Mouse (Mus musculus) embryonic facial prominence, embryonic 15.5 days (tissue): ENCODE results near the gene Syne3. TPM values are rescaled to one million over a fixed set of nuclear protein-coding genes. Genes with fewer than 3 reads are reported as not detected.

Source experiments
- ATAC-seq: fragments of 200-750 bp; cut with Nextera tagmentation; 2 replicates; pipeline ENCODE4 v1.8.0; 2017; ENCODE audit warnings: low read depth, moderate TSS enrichment; ENCODE audit not compliant: insufficient number of reproducible peaks, low FRiP score, low TSS enrichment
- H3K27ac ChIP-seq: fragments of 300-500 bp; sonication (generic); replicated peaks from 2 replicates; pipeline ENCODE4 v1.5.1; 2015; ENCODE audit warnings: mild to moderate bottlenecking, inconsistent platforms
- H3K27me3 ChIP-seq: fragments of 300-500 bp; sonication (generic); 2 replicates; pipeline ENCODE4 v1.6.1; 2015; ENCODE audit warnings: inconsistent platforms
- H3K36me3 ChIP-seq: fragments of 300-500 bp; sonication (generic); 2 replicates; pipeline ENCODE4 v1.6.1; 2015; ENCODE audit warnings: mild to moderate bottlenecking, inconsistent platforms
- H3K4me1 ChIP-seq: fragments of 300-500 bp; sonication (generic); 2 replicates; pipeline ENCODE4 v1.6.1; 2015; ENCODE audit warnings: inconsistent platforms
- H3K4me2 ChIP-seq: fragments of 300-500 bp; sonication (generic); replicated peaks from 2 replicates; pipeline ENCODE4 v1.6.1; 2015; ENCODE audit warnings: mild to moderate bottlenecking, inconsistent platforms
- H3K4me3 ChIP-seq: fragments of 300-500 bp; sonication (generic); replicated peaks from 2 replicates; pipeline ENCODE4 v1.5.1; 2015; ENCODE audit warnings: mild to moderate bottlenecking, inconsistent platforms
- H3K9ac ChIP-seq: fragments of 300-500 bp; sonication (generic); 2 replicates; pipeline ENCODE4 v1.6.1; 2015; ENCODE audit warnings: inconsistent platforms
- H3K9me3 ChIP-seq: fragments of 300-500 bp; sonication (generic); replicated peaks from 2 replicates; pipeline ENCODE4 v1.6.1; 2016; ENCODE audit warnings: inconsistent platforms
- WGBS: fragments of 180-500 bp; shearing (Covaris S2); methylation state at CpG from one replicate; pipeline ENCODE4 v1.1.7; 2015; 5-methylcytosine and 5-hydroxymethylcytosine counted together
- polyA plus RNA-seq: library from polyadenylated mRNA; unstranded; fragments of >200 nt; fragmentation: Nextera tagmentation; extraction: Ambion mirVana; gene quantifications from 2 replicates; pipeline ENCODE4 v1.2.1, GENCODE M21; 2015

Syne3 gene
- polyA plus RNA-seq, 1 experiment from 2014 or later = 3.6 TPM

DNA sequence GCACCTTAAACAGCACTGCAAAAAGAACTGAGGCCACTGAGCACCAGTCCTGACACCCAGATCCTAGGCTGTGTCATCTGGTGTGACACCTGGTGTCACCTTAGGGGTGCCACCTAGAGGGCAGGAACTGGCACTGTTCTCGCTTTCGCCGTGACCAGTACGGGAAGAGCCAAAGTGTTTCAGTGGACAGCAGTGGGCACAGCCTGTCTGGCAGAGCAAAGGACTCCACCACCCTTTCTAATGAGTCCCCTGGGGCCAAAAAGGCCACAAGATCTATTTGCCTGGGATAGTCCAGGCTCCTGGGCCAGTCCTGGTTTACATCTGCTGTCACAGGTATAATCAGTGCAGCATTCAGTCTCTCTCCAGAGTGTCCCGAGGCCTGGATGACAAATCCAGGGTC, 70.7 kb downstream of the Syne3 start:
- no peak overlapping the region for H3K4me3 ChIP-seq
- no peak overlapping the region for H3K27ac ChIP-seq
- H3K4me1 ChIP-seq = peaks cover 4% of the 10 kb centered on the region; the same call in 1 of the 2 replicates
- H3K9ac ChIP-seq = no peak overlapping the region
- ATAC-seq = no peak
- H3K36me3 ChIP-seq = no peaks in the 10 kb centered on the region
- no peaks in the 10 kb centered on the region for H3K27me3 ChIP-seq
- H3K4me2 ChIP-seq = no peak overlapping the region
- no peaks in the 10 kb centered on the region for H3K9me3 ChIP-seq
- 73% methylated on average over 5 of the region's 5 CpGs for WGBS

DNA sequence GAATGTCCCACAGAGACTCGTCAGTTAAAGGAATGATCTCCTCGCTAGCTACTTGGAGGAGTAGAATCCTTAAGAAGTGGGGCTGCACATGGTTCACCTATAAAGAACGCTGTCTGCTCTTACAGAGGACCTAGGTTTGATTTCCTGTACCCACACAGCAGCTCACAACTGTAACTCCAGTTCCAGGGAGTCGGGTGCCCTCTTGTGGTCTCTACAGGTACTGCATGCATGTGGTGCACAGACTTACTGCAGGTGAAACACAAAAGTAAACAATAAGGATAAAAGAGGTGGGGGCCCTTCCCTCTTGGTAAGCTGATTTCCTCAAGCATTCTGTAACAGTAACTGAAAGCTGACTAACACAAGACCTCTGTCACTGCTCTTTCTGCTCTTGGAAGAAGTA, 73.4 kb downstream of the Syne3 start:
- H3K27me3 ChIP-seq = no peaks in the 10 kb centered on the region
- no peaks in the 10 kb centered on the region for H3K9me3 ChIP-seq
- no peaks in the 10 kb centered on the region for H3K36me3 ChIP-seq
- H3K9ac ChIP-seq = no peak overlapping the region
- no peak overlapping the region for H3K27ac ChIP-seq
- 70% methylated on average over 4 of the region's 4 CpGs for WGBS
- peaks cover 7% of the 10 kb centered on the region; the same call in 1 of the 2 replicates for H3K4me1 ChIP-seq
- no peak for ATAC-seq
- no peak overlapping the region for H3K4me3 ChIP-seq
- H3K4me2 ChIP-seq = no peak overlapping the region

DNA sequence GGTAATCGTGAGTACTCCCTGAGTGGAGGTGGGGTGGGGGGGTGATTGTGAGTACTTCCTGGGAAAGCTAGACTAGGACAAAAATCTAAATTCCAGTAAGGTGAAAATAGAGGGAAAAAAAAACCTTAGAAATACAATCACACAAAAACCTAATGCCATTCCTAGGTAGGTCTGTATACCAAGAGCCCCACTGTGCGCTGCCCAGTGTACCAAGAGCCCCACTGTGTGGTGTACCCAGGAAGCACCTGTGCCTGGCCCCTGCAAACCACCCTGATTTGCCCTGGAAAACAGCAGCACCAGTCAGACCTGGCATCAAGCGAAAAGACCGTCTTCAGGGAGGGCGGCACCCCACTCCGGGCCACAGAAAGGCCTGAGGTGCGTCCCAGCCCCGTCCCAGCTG, 74.5 kb downstream of the Syne3 start:
- Histone ChIP-seq H3K27me3 (no peaks in the 10 kb centered on the region), H3K9ac (no peak overlapping the region), H3K4me1 (peaks cover 7% of the 10 kb centered on the region; the same call in 1 of the 2 replicates), H3K27ac (no peak overlapping the region), H3K9me3 (no peaks in the 10 kb centered on the region), H3K4me2 (no peak overlapping the region), H3K36me3 (no peaks in the 10 kb centered on the region), H3K4me3 (no peak overlapping the region)
- WGBS = 83% methylated on average over 8 of the region's 8 CpGs
- ATAC-seq = no peak

DNA sequence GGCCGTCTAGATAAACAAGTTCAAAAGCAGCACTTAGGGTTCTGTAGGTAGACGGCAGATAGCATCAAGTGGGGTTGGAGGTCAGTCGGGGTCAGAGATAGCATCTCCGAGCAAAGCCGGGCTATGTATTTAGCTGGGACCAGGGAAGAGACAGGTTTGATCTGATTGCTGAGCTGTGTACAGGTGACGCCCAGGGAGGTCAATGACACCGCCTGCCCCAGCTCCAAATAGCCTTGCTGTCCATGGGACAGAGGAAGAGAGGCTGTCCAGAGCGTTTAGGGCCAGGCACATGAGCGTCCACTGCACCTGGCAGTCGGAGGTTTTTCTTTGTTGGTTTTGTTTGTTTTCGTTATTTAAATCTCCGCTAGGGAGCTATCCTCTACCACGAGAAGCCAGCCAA, 75.8 kb downstream of the Syne3 start:
- 68% methylated on average over 13 of the region's 13 CpGs for WGBS
- H3K4me2 ChIP-seq = no peak overlapping the region
- no peak for ATAC-seq
- no peaks in the 10 kb centered on the region for H3K36me3 ChIP-seq
- H3K27me3 ChIP-seq = no peaks in the 10 kb centered on the region
- peaks cover 3% of the 10 kb centered on the region; the same call in 1 of the 2 replicates for H3K4me1 ChIP-seq
- H3K9me3 ChIP-seq = no peaks in the 10 kb centered on the region
- H3K4me3 ChIP-seq = no peak overlapping the region
- no peak overlapping the region for H3K27ac ChIP-seq
- H3K9ac ChIP-seq = no peak overlapping the region

DNA sequence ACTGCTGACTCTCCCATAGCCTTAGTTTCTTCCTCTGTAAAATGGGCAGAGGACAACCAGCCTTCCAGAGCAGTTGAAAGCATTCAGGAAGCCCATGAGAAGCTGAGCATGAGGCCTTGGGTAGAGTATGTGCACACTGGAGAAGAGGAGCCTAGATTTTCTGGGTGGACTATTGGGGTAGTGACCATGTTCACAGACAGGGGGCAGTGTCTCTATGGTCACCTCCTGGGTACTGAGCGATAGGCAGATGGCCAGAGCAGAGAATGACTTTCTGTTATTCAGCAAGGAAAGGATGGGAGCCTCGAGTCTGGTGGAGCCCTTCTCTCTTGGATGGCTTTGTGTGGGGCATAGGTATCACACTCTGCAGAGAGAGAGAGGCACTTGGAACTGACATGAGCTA, 76.4 kb downstream of the Syne3 start:
- H3K9me3 ChIP-seq = no peaks in the 10 kb centered on the region
- no peak for ATAC-seq
- 71% methylated on average over 2 of the region's 2 CpGs for WGBS
- no peak overlapping the region for H3K4me2 ChIP-seq
- H3K4me1 ChIP-seq = peaks cover 3% of the 10 kb centered on the region; the same call in 1 of the 2 replicates
- no peak overlapping the region for H3K4me3 ChIP-seq
- no peak overlapping the region for H3K27ac ChIP-seq
- no peaks in the 10 kb centered on the region for H3K27me3 ChIP-seq
- H3K36me3 ChIP-seq = no peaks in the 10 kb centered on the region
- H3K9ac ChIP-seq = no peak overlapping the region

GRCm38 (mm10) chr12:104925765-104926164, 83.8 kb downstream of the Syne3 start:
- no peak overlapping the region for H3K27ac ChIP-seq
- no peak overlapping the region for H3K4me2 ChIP-seq
- H3K4me1 ChIP-seq = peaks cover 15% of the 10 kb centered on the region
- no peaks in the 10 kb centered on the region for H3K9me3 ChIP-seq
- no peaks in the 10 kb centered on the region for H3K27me3 ChIP-seq
- no peaks in the 10 kb centered on the region for H3K36me3 ChIP-seq
- no peak overlapping the region for H3K4me3 ChIP-seq
- no peak overlapping the region for H3K9ac ChIP-seq
- no peak for ATAC-seq
- 80% methylated on average over 2 of the region's 2 CpGs for WGBS

DNA sequence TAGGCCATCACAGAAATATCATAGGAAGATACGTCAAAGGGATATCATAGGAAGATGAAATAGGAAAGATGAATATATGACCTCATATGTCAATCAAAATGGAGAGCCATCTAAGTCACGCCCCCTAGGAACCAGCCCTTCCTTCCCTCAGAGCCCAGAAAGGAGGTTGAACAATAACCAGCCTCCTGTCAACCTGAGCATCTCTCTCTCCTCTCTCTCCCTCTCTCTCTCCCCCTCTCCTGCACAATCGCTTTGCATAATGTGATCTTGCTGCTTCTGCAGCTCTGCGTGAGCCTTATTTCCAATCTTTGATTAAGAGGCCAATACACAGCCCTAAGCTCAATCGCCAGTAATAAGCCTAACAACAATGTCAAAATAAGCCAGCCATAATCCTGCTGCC, 84.6 kb downstream of the Syne3 start:
- no peak for ATAC-seq
- Histone ChIP-seq H3K9me3 (no peaks in the 10 kb centered on the region), H3K36me3 (no peaks in the 10 kb centered on the region), H3K27ac (no peak overlapping the region), H3K4me2 (no peak overlapping the region), H3K4me1 (peaks cover 15% of the 10 kb centered on the region), H3K27me3 (no peaks in the 10 kb centered on the region), H3K4me3 (no peak overlapping the region), H3K9ac (no peak overlapping the region)
- 77% methylated on average over 5 of the region's 5 CpGs for WGBS

DNA sequence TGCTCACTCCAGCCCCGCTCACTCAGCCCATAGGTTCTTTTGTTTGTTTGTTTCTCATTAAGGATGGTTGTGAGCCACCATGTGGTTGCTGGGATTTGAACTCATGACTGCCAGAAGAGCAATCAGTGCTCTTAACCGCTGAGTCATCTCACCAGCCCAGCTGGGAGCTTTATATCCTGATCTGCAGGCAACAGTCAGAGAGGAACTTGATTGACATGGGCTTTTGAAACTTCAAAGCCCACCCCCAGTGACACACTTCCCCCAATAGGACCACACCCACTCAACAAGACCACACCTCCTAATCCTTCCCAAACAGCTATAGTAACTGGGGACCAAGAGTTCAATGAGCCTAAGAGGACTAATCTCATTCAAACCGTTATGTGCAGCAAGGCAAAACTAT, 85.1 kb downstream of the Syne3 start:
- Histone ChIP-seq H3K4me2 (no peak overlapping the region; the same call in 1 of the 2 replicates), H3K27ac (peak overlapping the region; percentile 68; the same call in 1 of the 2 replicates), H3K9ac (no peak overlapping the region), H3K36me3 (no peaks in the 10 kb centered on the region), H3K27me3 (no peaks in the 10 kb centered on the region), H3K9me3 (no peaks in the 10 kb centered on the region), H3K4me1 (peaks cover 15% of the 10 kb centered on the region), H3K4me3 (no peak overlapping the region)
- WGBS = 84% methylated on average over 3 of the region's 3 CpGs
- ATAC-seq = no peak

GRCm38 (mm10) chr12:104923948-104924388, 85.6 kb downstream of the Syne3 start:
- Histone ChIP-seq H3K9ac (no peak overlapping the region), H3K36me3 (no peaks in the 10 kb centered on the region), H3K4me3 (no peak overlapping the region), H3K9me3 (no peaks in the 10 kb centered on the region), H3K4me2 (peak overlapping the region; percentile 27), H3K27me3 (no peaks in the 10 kb centered on the region), H3K27ac (peak overlapping the region; percentile 68), H3K4me1 (peaks cover 18% of the 10 kb centered on the region)
- ATAC-seq = no peak; the same call in 1 of the 2 replicates
- WGBS = 16% methylated on average over 19 of the region's 19 CpGs

DNA sequence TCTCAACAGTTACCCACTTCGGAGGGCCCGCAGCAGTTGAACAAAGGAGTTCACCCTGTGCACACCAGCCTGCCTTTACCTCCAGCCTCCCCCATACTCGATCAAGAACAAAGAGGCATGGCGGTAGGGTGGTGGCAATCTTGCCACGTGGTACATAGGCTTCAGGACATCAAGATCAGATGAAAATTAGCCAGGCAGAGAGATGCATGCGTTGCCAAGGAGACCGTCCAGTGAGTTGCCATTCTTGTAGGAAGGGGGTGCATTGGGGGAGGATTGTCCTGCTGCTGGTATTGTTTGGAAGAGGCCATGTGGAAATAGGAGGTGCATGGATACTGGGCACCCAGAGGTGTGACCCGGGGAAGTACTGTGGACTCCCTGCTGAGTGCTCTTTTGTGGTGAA, 87.0 kb downstream of the Syne3 start:
- no peak overlapping the region for H3K4me3 ChIP-seq
- no peak overlapping the region for H3K9ac ChIP-seq
- no peaks in the 10 kb centered on the region for H3K27me3 ChIP-seq
- no peaks in the 10 kb centered on the region for H3K9me3 ChIP-seq
- H3K4me1 ChIP-seq = peaks cover 18% of the 10 kb centered on the region
- H3K27ac ChIP-seq = no peak overlapping the region
- WGBS = 70% methylated on average over 8 of the region's 8 CpGs
- H3K4me2 ChIP-seq = no peak overlapping the region
- no peak for ATAC-seq
- no peaks in the 10 kb centered on the region for H3K36me3 ChIP-seq

DNA sequence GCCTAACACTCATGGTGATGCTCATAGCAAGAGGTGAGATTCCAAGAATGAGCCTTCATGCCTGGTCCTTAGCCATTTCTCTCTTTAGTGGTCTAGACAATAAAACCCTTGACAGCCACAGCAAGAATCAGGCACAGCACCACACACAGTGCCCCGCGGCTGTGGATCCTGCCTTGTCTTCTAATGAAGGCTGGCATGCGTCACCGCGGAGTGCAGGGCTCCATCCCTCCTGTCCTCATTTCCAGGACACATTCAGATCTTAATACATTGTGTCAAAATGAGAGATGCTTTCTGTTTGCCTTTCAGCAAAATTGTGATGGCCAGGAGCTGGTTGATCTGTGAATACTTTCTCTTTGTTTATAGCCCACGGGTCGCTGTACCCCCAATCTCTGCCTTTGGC, 88.5 kb downstream of the Syne3 start:
- Histone ChIP-seq H3K27ac (no peak overlapping the region), H3K9me3 (no peaks in the 10 kb centered on the region), H3K4me2 (no peak overlapping the region), H3K9ac (no peak overlapping the region), H3K27me3 (no peaks in the 10 kb centered on the region), H3K36me3 (no peaks in the 10 kb centered on the region), H3K4me1 (peaks cover 18% of the 10 kb centered on the region), H3K4me3 (no peak overlapping the region)
- WGBS = 73% methylated on average over 7 of the region's 7 CpGs
- no peak for ATAC-seq

DNA sequence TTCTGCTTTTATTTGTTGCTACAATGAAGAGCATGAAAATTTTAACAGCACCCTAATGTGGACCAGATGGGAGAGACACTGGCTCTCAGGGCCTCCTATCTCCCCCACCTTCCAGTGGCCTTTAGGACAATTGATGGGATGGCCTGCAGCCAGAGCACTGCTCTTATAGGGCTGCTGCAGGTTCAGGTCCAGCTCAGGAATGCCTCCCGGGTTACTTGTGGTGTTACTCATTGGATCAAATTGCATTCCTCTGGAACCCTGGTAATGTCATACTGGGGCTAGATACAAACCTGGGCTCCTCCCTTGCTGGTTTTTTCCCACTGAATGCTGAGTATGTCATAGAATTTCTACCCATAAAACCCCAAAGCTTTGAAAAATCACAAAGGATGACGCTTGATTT, 90.4 kb downstream of the Syne3 start:
- Histone ChIP-seq H3K27ac (no peak overlapping the region), H3K4me1 (peaks cover 14% of the 10 kb centered on the region), H3K4me2 (no peak overlapping the region), H3K36me3 (no peaks in the 10 kb centered on the region), H3K27me3 (no peaks in the 10 kb centered on the region), H3K9ac (no peak overlapping the region), H3K4me3 (no peak overlapping the region), H3K9me3 (no peaks in the 10 kb centered on the region)
- ATAC-seq = no peak
- 46% methylated on average over 2 of the region's 2 CpGs for WGBS
